ENCODE assay signal across 8 mouse cellular contexts in the genomic region with DNA sequence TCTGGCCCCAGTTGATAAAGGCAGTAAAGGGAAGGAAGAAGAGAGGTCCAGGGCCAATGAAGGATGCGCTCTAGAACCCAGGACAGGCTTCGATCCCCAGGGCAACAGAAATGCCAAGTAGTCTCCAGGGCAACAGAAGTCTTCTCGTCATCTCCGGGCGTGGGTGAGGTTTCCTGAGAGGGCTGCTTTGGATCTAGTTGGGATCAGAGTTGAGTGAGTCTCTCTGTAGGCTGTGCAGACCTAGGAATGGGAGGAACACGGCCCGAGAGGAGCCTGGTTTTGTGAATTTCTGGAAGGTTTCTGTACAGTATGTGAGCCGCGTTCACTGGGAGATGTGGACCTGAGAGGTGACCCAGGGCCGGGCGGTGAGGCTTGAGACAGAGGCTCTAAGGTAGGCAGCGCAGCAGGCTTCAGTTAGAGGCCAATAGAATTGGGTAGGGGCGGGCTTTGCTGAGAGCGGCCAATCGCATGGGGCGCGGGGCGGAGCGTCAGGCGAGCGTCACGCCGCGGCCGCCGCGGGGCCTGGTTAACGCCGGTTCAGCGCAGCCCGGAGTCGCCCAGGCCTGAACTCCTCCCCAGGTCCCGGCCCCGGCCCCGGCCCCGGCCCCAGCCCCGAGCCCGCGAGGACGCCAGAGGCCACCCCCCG. TPM values are rescaled to one million over a fixed set of nuclear protein-coding genes. Genes with fewer than 3 reads are reported as not detected.
DNase-seq lines count a peak whose midpoint lies in the region.

A gene (plus strand): TSS at position 190 of the 646 bp plus-strand sequence.
A gene (minus strand): TSS at position 364 of the 646 bp plus-strand sequence.

- DNase-seq in MEL-GATA-1-ER (ENCODE audit: extremely low read depth, low read depth) = peak; percentile 59
- peak; percentile 91 for DNase-seq in cerebellum, adult 8-10 months
- peak; percentile 78 for DNase-seq in forelimb bud, embryonic 11.5 days (ENCODE audit: low read depth, low spot score)
- peak; percentile 89 for DNase-seq in hindbrain, embryonic 10.5 days (ENCODE audit: low spot score)
- DNase-seq in layer of hippocampus, postnatal 10 days (ENCODE audit: low spot score in 2 of 2) = peak; percentile 86 to 92
- peak; percentile 94 for DNase-seq in lung, postnatal 10 days
- DNase-seq in ovary, postnatal 36 days (ENCODE audit: low spot score) = peak; percentile 89
- peak; percentile 92 for DNase-seq in thymus, postnatal 25 days

- H3K36me3 ChIP-seq in hindbrain, embryonic 10.5 days = no peaks in the 10 kb centered on the region

- peak within 1 kb of the TSS; percentile 83 for H3K4me3 ChIP-seq in hindbrain, embryonic 10.5 days

- peak within 1 kb of the TSS; percentile 94 for H3K27ac ChIP-seq in hindbrain, embryonic 10.5 days

- H3K9me3 ChIP-seq in hindbrain, embryonic 10.5 days = no peaks in the 10 kb centered on the region

- H3K27me3 ChIP-seq in hindbrain, embryonic 10.5 days (ENCODE audit: insufficient read depth, poor library complexity, severe bottlenecking) = peaks cover 58% of the 10 kb centered on the region

- H3K4me1 ChIP-seq in hindbrain, embryonic 10.5 days (replicated peaks) = peaks cover 48% of the 10 kb centered on the region

- WGBS in hindbrain, embryonic 10.5 days = 2% methylated on average over 41 of the region's 41 CpGs

RNA-seq across cellular contexts. Expression of the first gene that starts in this region (rescaled TPM):
- polyA plus RNA-seq in hindbrain, embryonic 10.5 days (2016; fragmentation: Nextera tagmentation; extraction: Ambion mirVana) = 5.2 and 9.4 TPM in 2 replicates
- 10 to 100 TPM; 49.4 to 50.5 TPM for total RNA-seq in layer of hippocampus, postnatal 10 days (2021)

RNA-seq across cellular contexts. Expression of the second gene that starts in this region (rescaled TPM):
- 1.8 and 2.4 TPM in 2 replicates for polyA plus RNA-seq in hindbrain, embryonic 10.5 days (2016; fragmentation: Nextera tagmentation; extraction: Ambion mirVana)
- 1 to 10 TPM in 1 of 2 experiments, under 1 TPM in 1; 0.53 to 1.0 TPM for total RNA-seq in layer of hippocampus, postnatal 10 days (2021)

Comparison
In these comparisons a context has a peak if more than half of its experiments do, and no peak if none do; other contexts are left out.
1. Peak in every context shown above with its lines: DNase-seq, H3K4me3 ChIP-seq and H3K27ac ChIP-seq.